Mouse (Mus musculus) mesoderm, embryonic 11.5 days (tissue): Measurements from ENCODE around the gene Fbxw8.

Source experiments
- DNase-seq: peaks from one replicate; pipeline ENCODE4 v3.0.0-alpha.2; 2012; ENCODE audit warnings: low read depth, low spot score

The Fbxw8 gene

GRCm38 (mm10) chr5:118019905-118020304 is 135.4 kb downstream of the Fbxw8 start:
- DNase-seq: no peak

- no peak for DNase-seq
Measured at GRCm38 (mm10) chr5:118017527-118017926, 137.7 kb downstream of the Fbxw8 start.

- DNase-seq: no peak
Measured at GRCm38 (mm10) chr5:118015669-118016068, 139.6 kb downstream of the Fbxw8 start.

DNA sequence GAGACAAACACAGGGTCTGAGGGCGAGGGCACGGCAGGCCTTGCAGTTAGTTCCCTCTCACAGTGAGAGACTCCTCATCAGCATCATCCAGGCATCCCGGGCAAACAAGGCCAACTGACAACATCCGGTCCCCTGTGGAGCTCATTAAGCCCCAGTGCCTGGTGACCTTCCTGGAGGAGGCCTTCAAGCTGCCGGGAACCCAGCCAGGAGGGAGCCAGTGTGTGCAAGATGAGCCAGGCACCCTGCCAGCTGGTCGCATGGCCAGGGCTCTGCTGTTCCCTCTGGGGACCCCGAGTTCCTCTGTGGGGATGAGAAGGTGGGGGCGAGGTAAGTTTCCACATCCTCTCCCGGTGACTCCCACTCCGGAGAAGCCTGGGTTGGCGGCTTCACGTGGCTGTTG is 140.2 kb downstream of the Fbxw8 start:
- DNase-seq: no peak
